Mouse (Mus musculus) heart, postnatal 0 days (tissue): ENCODE data around the gene Rpl3. TPM values are rescaled to one million over a fixed set of nuclear protein-coding genes. Genes with fewer than 3 reads are reported as not detected.
"Not testable (repeated sequence)": the region's sequence is repeated elsewhere in the genome, so short reads cannot be mapped to it uniquely, and the experiment has no call there.

Experiments
- ATAC-seq: fragments of 200-750 bp; cut with Nextera tagmentation; 2 replicates; pipeline ENCODE4 v1.8.0; 2017; ENCODE audit warnings: low read depth, moderate number of reproducible peaks, moderate library complexity; ENCODE audit not compliant: insufficient read depth
- DNase-seq: peaks from one replicate; pipeline ENCODE4 v3.0.0-alpha.2; 2016; ENCODE audit warnings: low spot score
- H3K27ac ChIP-seq: fragments of 300-500 bp; sonication (generic); 2 replicates; pipeline ENCODE4 v1.5.1; 2014; ENCODE audit warnings: low read depth, mild to moderate bottlenecking
- H3K27me3 ChIP-seq: fragments of 300-500 bp; sonication (generic); 2 replicates; pipeline ENCODE4 v1.6.1; 2014; ENCODE audit warnings: low read length, mixed read lengths; ENCODE audit not compliant: control insufficient read depth, insufficient read depth
- H3K36me3 ChIP-seq: fragments of 300-500 bp; sonication (generic); replicated peaks from 2 replicates; pipeline ENCODE4 v1.6.1; 2014; ENCODE audit warnings: low read length, mixed read lengths; ENCODE audit not compliant: control insufficient read depth, insufficient read depth
- H3K4me1 ChIP-seq: fragments of 300-500 bp; sonication (generic); 2 replicates; pipeline ENCODE4 v1.6.1; 2014; ENCODE audit warnings: antibody characterized with exemption; ENCODE audit not compliant: control insufficient read depth, insufficient read depth
- H3K4me2 ChIP-seq: fragments of 300-500 bp; sonication (generic); 2 replicates; pipeline ENCODE4 v1.6.1; 2014; ENCODE audit warnings: low read depth, mild to moderate bottlenecking, low read length, moderate library complexity
- H3K4me3 ChIP-seq: fragments of 300-500 bp; sonication (generic); 2 replicates; pipeline ENCODE4 v1.5.1; 2014; ENCODE audit warnings: low read depth, low read length
- H3K9ac ChIP-seq: fragments of 300-500 bp; sonication (generic); replicated peaks from 2 replicates; pipeline ENCODE4 v1.6.1; 2014; ENCODE audit warnings: low read depth, low read length, mixed read lengths
- H3K9me3 ChIP-seq: fragments of 300-500 bp; sonication (generic); replicated peaks from 2 replicates; pipeline ENCODE4 v1.6.1; 2016; ENCODE audit warnings: low read length; ENCODE audit not compliant: control insufficient read depth
- CTCF ChIP-seq: IDR thresholded peaks from 2 replicates; pipeline ENCODE4 v1.5.1; 2016; ENCODE audit warnings: antibody characterized with exemption, control low read depth, low read depth
- EP300 ChIP-seq: IDR thresholded peaks from 2 replicates; pipeline ENCODE4 v1.6.1; 2016; ENCODE audit warnings: antibody characterized with exemption, low read depth
- WGBS: fragments of 180-500 bp; shearing (Covaris S2); extraction: QIAGEN DNeasy Blood & Tissue Kit; methylation state at CpG from one replicate; pipeline ENCODE4 v1.1.7; 2014; 5-methylcytosine and 5-hydroxymethylcytosine counted together
- polyA plus RNA-seq: library from polyadenylated mRNA; unstranded; fragments of >200 nt; fragmentation: Nextera tagmentation; extraction: Ambion mirVana; gene quantifications from 2 replicates; pipeline ENCODE4 v1.2.1, GENCODE M21; 2015
- total RNA-seq: library from RNA; depleted of rRNA; stranded (reverse); fragments of >200 nt; gene quantifications from 2 replicates; pipeline ENCODE4 v1.2.3, GENCODE M21; 2014; ENCODE audit warnings: low replicate concordance

Rpl3 gene
- total and polyA plus RNA-seq, 2 experiments from 2014 or later, result 480 to 763 TPM

DNA sequence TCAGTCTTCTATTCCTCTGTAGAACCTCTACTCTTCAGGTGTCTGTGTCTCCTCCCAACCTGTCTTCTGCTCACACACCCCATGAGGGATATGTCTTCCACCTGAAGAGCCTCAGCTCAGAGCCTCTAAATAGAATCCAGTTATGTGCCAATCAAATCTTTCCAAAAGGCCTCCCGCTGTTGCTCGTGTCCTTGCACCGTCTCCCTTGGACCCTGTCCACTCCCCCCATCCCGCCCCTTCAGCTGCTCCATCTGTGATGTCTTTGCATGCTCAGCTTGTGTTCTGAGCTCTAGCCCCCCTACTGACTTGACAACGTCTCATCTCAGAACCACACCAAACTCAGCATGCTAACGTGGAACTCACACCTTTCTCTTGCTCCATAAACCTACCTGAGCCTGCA lies 39.8 kb upstream of the Rpl3 start:
- no peak overlapping the region for H3K9ac ChIP-seq
- peaks cover 20% of the 10 kb centered on the region for H3K4me1 ChIP-seq
- H3K27ac ChIP-seq, result no peak overlapping the region
- no peaks in the 10 kb centered on the region for H3K27me3 ChIP-seq
- no peaks in the 10 kb centered on the region for H3K9me3 ChIP-seq
- WGBS, result 60% methylated on average over 6 of the region's 6 CpGs
- no peak overlapping the region for H3K4me3 ChIP-seq
- DNase-seq, result no peak
- TF ChIP-seq EP300 (no peak), CTCF (no peak)
- no peak for ATAC-seq
- no peaks in the 10 kb centered on the region for H3K36me3 ChIP-seq
- no peak overlapping the region for H3K4me2 ChIP-seq

GRCm38 (mm10) chr15:80130689-80131088 lies 39.0 kb upstream of the Rpl3 start:
- 55% methylated on average over 5 of the region's 5 CpGs for WGBS

DNA sequence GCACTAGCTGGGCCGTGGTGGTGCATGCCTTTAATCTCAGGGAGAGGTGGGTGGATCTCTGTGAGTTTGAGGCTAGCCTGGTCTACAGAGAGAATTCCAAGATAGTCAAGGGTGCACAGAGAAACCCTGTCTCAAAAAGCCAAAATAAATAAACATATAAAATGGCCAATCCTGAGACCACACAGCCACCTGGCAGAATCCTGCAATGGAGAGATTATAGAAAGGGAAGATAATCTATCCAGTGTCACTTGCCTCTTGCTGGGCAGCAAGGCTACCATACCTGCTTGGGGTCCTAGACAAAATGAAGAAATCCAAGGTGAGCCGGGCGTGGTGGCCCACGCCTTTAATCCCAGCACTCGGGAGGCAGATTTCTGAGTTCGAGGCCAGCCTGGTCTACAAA lies 38.3 kb upstream of the Rpl3 start:
- Histone ChIP-seq H3K27me3 (no peaks in the 10 kb centered on the region), H3K9ac (no peak overlapping the region), H3K4me3 (no peak overlapping the region), H3K27ac (no peak overlapping the region), H3K9me3 (no peaks in the 10 kb centered on the region), H3K36me3 (no peaks in the 10 kb centered on the region), H3K4me1 (peaks cover 13% of the 10 kb centered on the region), H3K4me2 (no peak overlapping the region)
- ATAC-seq (no peak), DNase-seq (no peak)
- TF ChIP-seq EP300 (no peak), CTCF (no peak)
- 90% methylated on average over 6 of the region's 6 CpGs for WGBS

More at GRCm38 (mm10) chr15:80130689-80131088, 39.0 kb upstream of the Rpl3 start:
- Histone ChIP-seq H3K27me3 (no peaks in the 10 kb centered on the region), H3K4me1 (peaks cover 14% of the 10 kb centered on the region), H3K9me3 (no peaks in the 10 kb centered on the region), H3K36me3 (no peaks in the 10 kb centered on the region), H3K4me3 (no peak overlapping the region), H3K27ac (no peak overlapping the region), H3K9ac (no peak overlapping the region), H3K4me2 (no peak overlapping the region)
- DNase-seq (no peak), ATAC-seq (no peak)
- TF ChIP-seq EP300 (no peak), CTCF (no peak)

GRCm38 (mm10) chr15:80127191-80127590 lies 35.5 kb upstream of the Rpl3 start:
- 46% methylated on average over 1 of the region's 1 CpGs for WGBS
- DNase-seq, result peak; percentile 34
- no peaks in the 10 kb centered on the region for H3K4me1 ChIP-seq
- no peaks in the 10 kb centered on the region for H3K27me3 ChIP-seq
- H3K4me3 ChIP-seq, result no peak overlapping the region
- no peaks in the 10 kb centered on the region for H3K36me3 ChIP-seq
- ATAC-seq, result peak; percentile 40; the same call in 1 of the 2 replicates
- H3K9me3 ChIP-seq, result no peaks in the 10 kb centered on the region
- H3K27ac ChIP-seq, result no peak overlapping the region
- no peak overlapping the region for H3K9ac ChIP-seq
- TF ChIP-seq CTCF (peak; percentile 38; the same call in 1 of the 2 replicates), EP300 (no peak)
- H3K4me2 ChIP-seq, result no peak overlapping the region

- TF ChIP-seq CTCF (no peak), EP300 (no peak)
- H3K4me3 ChIP-seq, result no peak overlapping the region
- no peak overlapping the region for H3K4me2 ChIP-seq
- H3K36me3 ChIP-seq, result no peaks in the 10 kb centered on the region
- no peaks in the 10 kb centered on the region for H3K4me1 ChIP-seq
- no peaks in the 10 kb centered on the region for H3K27me3 ChIP-seq
- H3K27ac ChIP-seq, result no peak overlapping the region
- 76% methylated on average over 4 of the region's 4 CpGs for WGBS
- DNase-seq, result no peak
- no peak overlapping the region for H3K9ac ChIP-seq
- ATAC-seq, result no peak
- H3K9me3 ChIP-seq, result no peaks in the 10 kb centered on the region
Observed at GRCm38 (mm10) chr15:80124651-80125050, 33.0 kb upstream of the Rpl3 start.

GRCm38 (mm10) chr15:80122431-80122830 lies 30.8 kb upstream of the Rpl3 start:
- not testable (repeated sequence) for DNase-seq, H3K9me3 ChIP-seq, H3K9ac ChIP-seq, H3K4me3 ChIP-seq, H3K4me2 ChIP-seq, H3K4me1 ChIP-seq, H3K27me3 ChIP-seq, H3K36me3 ChIP-seq, H3K27ac ChIP-seq, ATAC-seq
- WGBS, result 89% methylated on average over 6 of the region's 6 CpGs
